Mouse (Mus musculus): Measurements from ENCODE around the gene Mmd. TPM values are rescaled to one million over a fixed set of nuclear protein-coding genes. Genes with fewer than 3 reads are reported as not detected.
A peak's percentile ranks its signal among the peaks of the same experiment; 100 is the strongest.

Gene Mmd
- 68.3 and 87.3 TPM in 2 replicates for total RNA-seq (2021)
- long read RNA-seq, experiment 1, transcript Mmd-201 (7 exons, 2,677 nt): major isoform, 26 of 31 reads
- long read RNA-seq, experiment 1, partial matches to known transcripts: 4 of 31 reads
- long read RNA-seq, experiment 1, other reads (novel, unspliced or antisense): 1 of 31 reads
- long read RNA-seq, experiment 2, transcript Mmd-201 (7 exons, 2,677 nt): major isoform, 18 of 23 reads
- long read RNA-seq, experiment 2, partial matches to known transcripts: 2 of 23 reads
- long read RNA-seq, experiment 2, other reads (novel, unspliced or antisense): 3 of 23 reads

GRCm38 (mm10) chr11:90249025-90249650 lies at the start of gene Mmd:
TSS of gene Mmd (plus strand) at chr11:90249456.
- peak; percentile 98 for DNase-seq

- DNase-seq: no peak
Measured at GRCm38 (mm10) chr11:90200826-90201225, 48.4 kb upstream of the Mmd start.

GRCm38 (mm10) chr11:90214246-90214645 lies 35.0 kb upstream of the Mmd start:
- DNase-seq: no peak

- DNase-seq: no peak
Measured at GRCm38 (mm10) chr11:90220022-90220645, 29.1 kb upstream of the Mmd start.

- no peak for DNase-seq
Measured at GRCm38 (mm10) chr11:90220750-90221149, 28.5 kb upstream of the Mmd start.

- peak; percentile 52 for DNase-seq
Measured at GRCm38 (mm10) chr11:90224914-90225470, 24.3 kb upstream of the Mmd start.

GRCm38 (mm10) chr11:90227000-90227922 lies 22.0 kb upstream of the Mmd start:
- no peak for DNase-seq

- no peak for DNase-seq
Measured at GRCm38 (mm10) chr11:90228251-90228949, 20.9 kb upstream of the Mmd start.

- DNase-seq: no peak
Measured at GRCm38 (mm10) chr11:90229800-90230199, 19.5 kb upstream of the Mmd start.

GRCm38 (mm10) chr11:90230671-90231070 lies 18.6 kb upstream of the Mmd start:
- no peak for DNase-seq

- no peak for DNase-seq
Measured at GRCm38 (mm10) chr11:90231631-90232030, 17.6 kb upstream of the Mmd start.

- no peak for DNase-seq
Measured at GRCm38 (mm10) chr11:90232685-90233084, 16.6 kb upstream of the Mmd start.

GRCm38 (mm10) chr11:90235221-90235620 lies 14.0 kb upstream of the Mmd start:
- no peak for DNase-seq

GRCm38 (mm10) chr11:90237616-90238015 lies 11.6 kb upstream of the Mmd start:
- no peak for DNase-seq

- DNase-seq: no peak
Measured at GRCm38 (mm10) chr11:90238657-90239056, 10.6 kb upstream of the Mmd start.

- DNase-seq: peak; percentile 72
Measured at GRCm38 (mm10) chr11:90240652-90241330, 8.5 kb upstream of the Mmd start.

- no peak for DNase-seq
Measured at GRCm38 (mm10) chr11:90241874-90242273, 7.4 kb upstream of the Mmd start.

GRCm38 (mm10) chr11:90243300-90243699 lies 6.0 kb upstream of the Mmd start:
- no peak for DNase-seq

GRCm38 (mm10) chr11:90245630-90246029 lies 3.6 kb upstream of the Mmd start:
- DNase-seq: no peak

- DNase-seq: no peak
Measured at GRCm38 (mm10) chr11:90246676-90247075, 2.6 kb upstream of the Mmd start.

- DNase-seq: no peak
Measured at GRCm38 (mm10) chr11:90247793-90248192, 1.5 kb upstream of the Mmd start.

Measured in adrenal gland, postnatal 14 days (tissue).